Mouse (Mus musculus): ENCODE measurements around the gene Exosc3. TPM values are rescaled to one million over a fixed set of nuclear protein-coding genes. Genes with fewer than 3 reads are reported as not detected.
"Not testable (repeated sequence)": the region's sequence is repeated elsewhere in the genome, so short reads cannot be mapped to it uniquely, and the experiment has no call there.

The Exosc3 gene
- 44.5 and 52.4 TPM in 2 replicates for polyA plus RNA-seq (2014; fragmentation: Nextera tagmentation; extraction: Ambion mirVana)

DNA sequence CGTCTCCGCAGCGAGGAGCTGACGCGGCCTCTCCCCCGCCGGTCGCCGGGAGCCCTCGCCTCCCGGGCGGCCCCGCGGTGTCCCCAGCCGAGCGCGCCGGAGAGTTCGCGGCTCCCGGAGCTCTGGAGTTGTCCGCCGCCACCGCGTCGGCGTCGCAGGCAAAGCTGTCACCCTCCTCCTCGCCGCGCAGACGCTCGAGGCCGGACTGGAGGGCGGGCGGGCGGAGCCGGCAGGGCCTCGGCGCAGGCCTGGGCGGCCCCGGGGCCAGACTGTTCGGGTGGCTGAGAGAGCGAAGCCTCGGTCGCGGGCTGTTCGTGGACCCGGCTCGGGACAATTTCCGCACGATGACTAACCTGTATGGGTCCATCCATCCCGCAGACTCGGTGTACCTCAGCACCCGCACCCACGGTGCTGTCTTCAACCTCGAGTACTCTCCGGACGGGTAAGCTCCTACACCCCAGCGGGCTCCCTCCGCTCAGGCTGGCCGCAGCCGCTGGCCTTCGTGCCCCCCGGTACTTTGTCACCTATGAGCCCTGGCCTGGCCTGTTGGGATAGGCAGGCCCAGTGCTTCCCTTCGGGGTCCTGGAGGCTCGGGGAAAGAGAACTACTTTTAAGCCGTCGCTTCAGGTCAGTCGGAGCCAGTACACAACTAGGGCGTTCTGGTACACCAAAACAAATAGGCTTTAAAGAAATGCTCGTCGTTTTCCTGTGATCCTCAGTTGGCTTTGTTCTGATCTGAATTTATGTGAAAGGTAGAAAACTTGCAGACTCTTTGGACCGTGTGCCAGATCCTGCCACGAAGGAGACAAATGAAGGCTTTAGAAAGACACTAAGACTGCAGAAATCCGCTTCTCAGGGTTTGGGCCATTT lies at the start of gene Exosc3:
Gene Exosc3 (minus strand): TSS at position 447 of the 870 bp plus-strand sequence.
- peak within 1 kb of the TSS; percentile 93 for H3K9ac ChIP-seq (ENCODE audit: low read length)
- DNase-seq (ENCODE audit: low spot score) (peak; percentile 26), ATAC-seq (peak; percentile 85)
- under 1% methylated on average over 67 of the region's 76 CpGs for WGBS
- no peaks in the 10 kb centered on the region for H3K9me3 ChIP-seq (replicated peaks; ENCODE audit: control insufficient read depth, low read length)
- H3K27ac ChIP-seq (ENCODE audit: low read depth, low read length): peak within 1 kb of the TSS; percentile 92
- H3K4me3 ChIP-seq (ENCODE audit: low read depth, low read length): peak within 1 kb of the TSS; percentile 93
- H3K4me2 ChIP-seq (ENCODE audit: low read length): peak within 1 kb of the TSS; percentile 90
- H3K36me3 ChIP-seq (ENCODE audit: control insufficient read depth, insufficient read depth, low read length): 0 out of 2 replicates have a peak, but pooled peaks cover 11% of the 10 kb centered on the region
- H3K4me1 ChIP-seq (ENCODE audit: control insufficient read depth, insufficient read depth, low read length): peaks cover 14% of the 10 kb centered on the region
- H3K27me3 ChIP-seq (replicated peaks; ENCODE audit: control insufficient read depth, insufficient read depth, low read length): no peaks in the 10 kb centered on the region

DNA sequence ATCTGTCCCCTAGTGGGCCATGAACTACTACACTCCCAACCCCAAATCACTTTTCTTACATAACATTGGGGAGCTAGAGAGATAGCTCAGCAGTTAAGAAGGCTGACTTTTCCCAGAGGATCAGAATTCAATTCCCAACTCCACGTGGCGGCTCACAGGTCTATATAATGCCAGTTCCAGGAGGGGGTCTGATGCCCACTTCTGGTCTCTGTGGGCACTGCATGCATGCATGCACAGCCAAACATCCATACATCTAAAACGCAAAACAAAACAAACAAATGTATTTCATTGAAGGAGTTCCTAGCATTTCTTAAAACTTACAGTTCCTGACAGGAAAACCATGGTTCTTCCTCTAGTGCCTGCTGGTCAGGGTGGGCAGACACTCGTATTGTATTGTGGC lies 49.6 kb upstream of the Exosc3 start:
- DNase-seq (ENCODE audit: low spot score) (no peak), ATAC-seq (no peak)
- H3K27ac ChIP-seq (ENCODE audit: low read depth, low read length): no peak overlapping the region
- H3K9ac ChIP-seq (ENCODE audit: low read length): no peak overlapping the region
- 70% methylated on average over 4 of the region's 4 CpGs for WGBS
- H3K36me3 ChIP-seq (ENCODE audit: control insufficient read depth, insufficient read depth, low read length): 0 out of 2 replicates have a peak, but pooled peaks cover 1% of the 10 kb centered on the region
- H3K4me3 ChIP-seq (ENCODE audit: low read depth, low read length): no peak overlapping the region
- no peaks in the 10 kb centered on the region for H3K4me1 ChIP-seq (ENCODE audit: control insufficient read depth, insufficient read depth, low read length)
- H3K9me3 ChIP-seq (replicated peaks; ENCODE audit: control insufficient read depth, low read length): no peaks in the 10 kb centered on the region
- H3K4me2 ChIP-seq (ENCODE audit: low read length): no peak overlapping the region
- no peaks in the 10 kb centered on the region for H3K27me3 ChIP-seq (replicated peaks; ENCODE audit: control insufficient read depth, insufficient read depth, low read length)

GRCm38 (mm10) chr4:45387296-45387695 lies 44.8 kb upstream of the Exosc3 start:
- H3K9ac ChIP-seq (ENCODE audit: low read length); H3K9me3 ChIP-seq (replicated peaks; ENCODE audit: control insufficient read depth, low read length); H3K27me3 ChIP-seq (replicated peaks; ENCODE audit: control insufficient read depth, insufficient read depth, low read length); H3K4me3 ChIP-seq (ENCODE audit: low read depth, low read length); H3K4me1 ChIP-seq (ENCODE audit: control insufficient read depth, insufficient read depth, low read length); H3K4me2 ChIP-seq (ENCODE audit: low read length); ATAC-seq; H3K27ac ChIP-seq (ENCODE audit: low read depth, low read length); DNase-seq (ENCODE audit: low spot score); H3K36me3 ChIP-seq (ENCODE audit: control insufficient read depth, insufficient read depth, low read length): not testable (repeated sequence)
- WGBS: 94% methylated on average over 5 of the region's 5 CpGs

- 87% methylated on average over 2 of the region's 2 CpGs for WGBS
- not testable (repeated sequence) for H3K27me3 ChIP-seq (replicated peaks; ENCODE audit: control insufficient read depth, insufficient read depth, low read length); H3K27ac ChIP-seq (ENCODE audit: low read depth, low read length); ATAC-seq; H3K36me3 ChIP-seq (ENCODE audit: control insufficient read depth, insufficient read depth, low read length); H3K4me1 ChIP-seq (ENCODE audit: control insufficient read depth, insufficient read depth, low read length); H3K4me2 ChIP-seq (ENCODE audit: low read length); DNase-seq (ENCODE audit: low spot score); H3K9ac ChIP-seq (ENCODE audit: low read length); H3K9me3 ChIP-seq (replicated peaks; ENCODE audit: control insufficient read depth, low read length); H3K4me3 ChIP-seq (ENCODE audit: low read depth, low read length)
Observed at GRCm38 (mm10) chr4:45382133-45382532, 39.6 kb upstream of the Exosc3 start.

GRCm38 (mm10) chr4:45380903-45381580 lies 38.5 kb upstream of the Exosc3 start:
- DNase-seq (ENCODE audit: low spot score); H3K27me3 ChIP-seq (replicated peaks; ENCODE audit: control insufficient read depth, insufficient read depth, low read length); H3K4me3 ChIP-seq (ENCODE audit: low read depth, low read length); ATAC-seq; H3K4me1 ChIP-seq (ENCODE audit: control insufficient read depth, insufficient read depth, low read length); H3K9ac ChIP-seq (ENCODE audit: low read length); H3K4me2 ChIP-seq (ENCODE audit: low read length); H3K9me3 ChIP-seq (replicated peaks; ENCODE audit: control insufficient read depth, low read length); H3K27ac ChIP-seq (ENCODE audit: low read depth, low read length): not testable (repeated sequence)
- peaks cover 12% of the 10 kb centered on the region for H3K36me3 ChIP-seq (ENCODE audit: control insufficient read depth, insufficient read depth, low read length)
- WGBS: 82% methylated on average over 10 of the region's 10 CpGs

DNA sequence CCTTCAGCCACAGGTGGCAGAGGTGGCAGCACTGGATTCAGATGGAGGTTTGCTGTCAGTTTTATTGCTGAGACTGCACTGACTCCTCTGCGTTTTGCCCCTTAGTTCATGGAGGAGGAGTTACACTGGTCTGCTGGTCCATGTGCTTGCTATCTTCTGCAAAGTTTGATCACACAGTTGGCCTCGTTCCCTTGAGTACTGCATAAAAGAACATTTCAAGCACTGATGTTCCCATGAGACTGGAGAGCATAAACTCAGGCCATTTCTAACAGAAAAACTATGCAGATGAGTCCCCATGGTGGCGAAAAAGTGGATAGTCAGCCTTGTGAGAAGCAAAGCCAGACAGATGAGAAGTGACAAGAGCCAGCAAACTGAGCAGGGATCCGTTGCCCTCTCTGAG lies 34.0 kb upstream of the Exosc3 start:
- no peak overlapping the region for H3K4me2 ChIP-seq (ENCODE audit: low read length)
- H3K27me3 ChIP-seq (replicated peaks; ENCODE audit: control insufficient read depth, insufficient read depth, low read length): no peaks in the 10 kb centered on the region
- no peak overlapping the region for H3K9ac ChIP-seq (ENCODE audit: low read length)
- H3K4me1 ChIP-seq (ENCODE audit: control insufficient read depth, insufficient read depth, low read length): no peaks in the 10 kb centered on the region
- no peak overlapping the region for H3K4me3 ChIP-seq (ENCODE audit: low read depth, low read length)
- ATAC-seq (no peak), DNase-seq (ENCODE audit: low spot score) (no peak)
- H3K27ac ChIP-seq (ENCODE audit: low read depth, low read length): no peak overlapping the region
- WGBS: 83% methylated on average over 4 of the region's 4 CpGs
- H3K36me3 ChIP-seq (ENCODE audit: control insufficient read depth, insufficient read depth, low read length): peaks cover 55% of the 10 kb centered on the region
- no peaks in the 10 kb centered on the region for H3K9me3 ChIP-seq (replicated peaks; ENCODE audit: control insufficient read depth, low read length)

GRCm38 (mm10) chr4:45374879-45375278 lies 32.3 kb upstream of the Exosc3 start:
- DNase-seq (ENCODE audit: low spot score) (no peak), ATAC-seq (no peak)
- peaks cover 67% of the 10 kb centered on the region for H3K36me3 ChIP-seq (ENCODE audit: control insufficient read depth, insufficient read depth, low read length)

GRCm38 (mm10) chr4:45371261-45371660 lies 28.7 kb upstream of the Exosc3 start:
- H3K4me2 ChIP-seq (ENCODE audit: low read length): no peak overlapping the region
- no peaks in the 10 kb centered on the region for H3K4me1 ChIP-seq (ENCODE audit: control insufficient read depth, insufficient read depth, low read length)
- DNase-seq (ENCODE audit: low spot score) (no peak), ATAC-seq (no peak)
- 84% methylated on average over 3 of the region's 3 CpGs for WGBS
- H3K9ac ChIP-seq (ENCODE audit: low read length): no peak overlapping the region
- no peak overlapping the region for H3K4me3 ChIP-seq (ENCODE audit: low read depth, low read length)
- H3K36me3 ChIP-seq (ENCODE audit: control insufficient read depth, insufficient read depth, low read length): peaks cover 59% of the 10 kb centered on the region
- no peak overlapping the region for H3K27ac ChIP-seq (ENCODE audit: low read depth, low read length)
- H3K27me3 ChIP-seq (replicated peaks; ENCODE audit: control insufficient read depth, insufficient read depth, low read length): no peaks in the 10 kb centered on the region
- no peaks in the 10 kb centered on the region for H3K9me3 ChIP-seq (replicated peaks; ENCODE audit: control insufficient read depth, low read length)

More at GRCm38 (mm10) chr4:45374879-45375278, 32.3 kb upstream of the Exosc3 start:
- no peak overlapping the region for H3K4me3 ChIP-seq (ENCODE audit: low read depth, low read length)
- H3K9ac ChIP-seq (ENCODE audit: low read length): no peak overlapping the region
- WGBS: 93% methylated on average over 5 of the region's 5 CpGs
- no peaks in the 10 kb centered on the region for H3K4me1 ChIP-seq (ENCODE audit: control insufficient read depth, insufficient read depth, low read length)
- H3K27ac ChIP-seq (ENCODE audit: low read depth, low read length): no peak overlapping the region
- no peaks in the 10 kb centered on the region for H3K27me3 ChIP-seq (replicated peaks; ENCODE audit: control insufficient read depth, insufficient read depth, low read length)
- H3K9me3 ChIP-seq (replicated peaks; ENCODE audit: control insufficient read depth, low read length): no peaks in the 10 kb centered on the region
- no peak overlapping the region for H3K4me2 ChIP-seq (ENCODE audit: low read length)

- Histone ChIP-seq H3K27ac (ENCODE audit: low read depth, low read length) (no peak overlapping the region), H3K36me3 (ENCODE audit: control insufficient read depth, insufficient read depth, low read length) (peaks cover 33% of the 10 kb centered on the region), H3K9ac (ENCODE audit: low read length) (no peak overlapping the region), H3K27me3 (replicated peaks; ENCODE audit: control insufficient read depth, insufficient read depth, low read length) (no peaks in the 10 kb centered on the region), H3K4me3 (ENCODE audit: low read depth, low read length) (no peak overlapping the region), H3K4me1 (ENCODE audit: control insufficient read depth, insufficient read depth, low read length) (no peaks in the 10 kb centered on the region), H3K4me2 (ENCODE audit: low read length) (no peak overlapping the region), H3K9me3 (replicated peaks; ENCODE audit: control insufficient read depth, low read length) (no peaks in the 10 kb centered on the region)
- DNase-seq (ENCODE audit: low spot score) (no peak), ATAC-seq (no peak)
- WGBS: 95% methylated on average over 3 of the region's 3 CpGs
Observed at GRCm38 (mm10) chr4:45356653-45357052, 14.1 kb upstream of the Exosc3 start.
